Mouse (Mus musculus): Measurements from ENCODE around the gene Rap1gap.

The Rap1gap gene

DNA sequence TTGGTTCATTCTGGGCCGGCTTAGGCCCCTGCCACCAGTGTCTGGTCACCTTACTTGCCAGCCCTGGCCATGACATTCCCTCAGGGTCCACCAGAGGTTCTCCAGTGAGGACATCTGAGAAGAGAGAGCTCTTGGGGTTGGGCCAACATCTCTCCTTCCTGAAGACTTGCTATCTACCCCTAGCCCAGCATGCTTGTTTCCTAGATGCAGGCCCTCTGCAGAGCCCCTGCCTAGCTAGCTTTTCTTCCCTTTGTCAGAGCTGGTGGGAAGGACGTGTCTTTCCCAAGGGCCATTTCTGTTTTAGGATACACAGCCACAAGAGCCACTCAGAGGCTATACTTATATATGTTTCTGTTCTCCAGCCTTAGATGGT, 3.5 kb upstream of the Rap1gap start:
- DNase-seq (ENCODE audit: extremely low spot score, low spot score): no peak

- DNase-seq (ENCODE audit: extremely low spot score, low spot score): no peak
Observed at GRCm38 (mm10) chr4:137661547-137661946, 3.0 kb upstream of the Rap1gap start.

- no peak for DNase-seq (ENCODE audit: extremely low spot score, low spot score)
Observed at GRCm38 (mm10) chr4:137663491-137663890, 1.0 kb upstream of the Rap1gap start.

DNA sequence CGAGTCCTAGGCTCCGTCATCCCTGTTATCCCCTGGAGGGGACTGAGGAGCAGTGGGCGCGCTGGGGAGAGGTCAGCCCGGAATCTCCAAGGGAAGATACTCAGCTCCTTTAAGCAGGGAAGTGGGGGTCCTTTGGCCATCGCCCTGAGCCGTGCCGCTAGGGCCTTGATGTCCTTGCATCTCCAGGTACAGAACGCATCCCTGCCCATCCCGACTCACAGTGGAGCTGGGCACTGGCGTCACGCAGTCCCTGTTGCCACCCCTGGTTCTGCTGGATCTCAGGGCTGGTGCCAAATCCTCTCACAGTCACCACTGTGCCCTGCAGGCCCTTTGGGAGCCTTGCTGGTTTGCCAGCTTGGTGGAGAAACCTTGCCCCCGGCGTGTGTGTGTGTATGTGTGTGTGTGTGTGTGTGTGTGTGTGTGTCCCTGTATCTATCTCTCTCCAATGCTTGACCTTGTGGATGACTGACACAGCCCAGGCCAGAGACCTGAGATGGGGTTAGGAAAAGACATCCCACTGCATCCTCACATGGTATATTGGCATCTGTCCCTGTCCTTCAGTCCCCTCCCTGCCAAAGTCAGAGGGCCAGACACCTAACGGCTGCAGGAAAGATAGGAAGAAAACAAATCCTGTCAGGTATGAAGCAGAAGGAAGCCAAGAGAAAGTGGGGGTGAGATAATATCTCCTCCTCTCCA, 602 bp downstream of the Rap1gap start:
- peak; percentile 31 for DNase-seq (ENCODE audit: extremely low spot score, low spot score)

- no peak for DNase-seq (ENCODE audit: extremely low spot score, low spot score)
Observed at GRCm38 (mm10) chr4:137665791-137666190, 1.3 kb downstream of the Rap1gap start.

GRCm38 (mm10) chr4:137666283-137666957, 1.9 kb downstream of the Rap1gap start:
- DNase-seq (ENCODE audit: extremely low spot score, low spot score): no peak

DNA sequence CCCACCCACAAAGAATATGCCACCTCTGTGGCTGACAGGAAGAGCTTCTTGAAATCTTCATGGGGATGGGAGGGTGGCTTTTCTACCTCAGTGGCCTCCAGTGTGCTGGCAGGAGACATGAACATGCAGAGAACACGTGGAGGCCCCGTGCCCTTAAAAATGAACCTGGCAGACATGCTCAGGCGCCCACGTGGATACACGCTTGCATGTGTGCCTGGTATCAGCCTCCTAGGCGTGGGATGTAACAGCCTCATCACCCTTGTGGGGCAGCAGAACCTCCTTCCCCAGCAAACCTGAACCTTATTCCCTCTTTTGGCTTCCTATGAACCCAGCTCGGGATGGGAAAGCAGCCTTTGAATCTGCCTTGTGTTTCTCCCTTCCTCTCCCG, 2.4 kb downstream of the Rap1gap start:
- DNase-seq (ENCODE audit: extremely low spot score, low spot score): no peak

GRCm38 (mm10) chr4:137667747-137668146, 3.2 kb downstream of the Rap1gap start:
- DNase-seq (ENCODE audit: extremely low spot score, low spot score): no peak

GRCm38 (mm10) chr4:137671711-137672500, 7.4 kb downstream of the Rap1gap start:
- no peak for DNase-seq (ENCODE audit: extremely low spot score, low spot score)

GRCm38 (mm10) chr4:137675566-137675965, 11.0 kb downstream of the Rap1gap start:
- DNase-seq (ENCODE audit: extremely low spot score, low spot score): no peak

DNA sequence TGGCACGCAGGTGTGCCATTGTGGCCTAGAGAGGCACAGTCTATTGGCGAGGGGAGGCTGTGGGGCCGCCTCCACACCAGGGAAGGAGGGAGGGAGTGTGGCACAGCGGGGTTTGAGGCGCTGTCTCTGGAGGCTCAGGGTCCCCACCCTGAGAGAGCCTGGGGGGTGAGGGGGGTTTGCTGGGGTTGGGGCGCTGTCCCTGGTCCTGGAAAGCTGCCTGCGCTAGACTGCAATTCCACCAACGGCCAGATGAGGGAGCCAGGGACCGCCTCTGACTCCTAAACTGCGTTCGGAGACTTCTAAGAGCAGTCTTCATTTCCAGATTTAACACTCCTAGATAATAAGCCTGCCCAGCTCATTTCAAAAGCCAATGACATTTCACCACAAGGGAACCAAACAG, 11.5 kb downstream of the Rap1gap start:
- peak; percentile 86 for DNase-seq (ENCODE audit: extremely low spot score, low spot score)

DNA sequence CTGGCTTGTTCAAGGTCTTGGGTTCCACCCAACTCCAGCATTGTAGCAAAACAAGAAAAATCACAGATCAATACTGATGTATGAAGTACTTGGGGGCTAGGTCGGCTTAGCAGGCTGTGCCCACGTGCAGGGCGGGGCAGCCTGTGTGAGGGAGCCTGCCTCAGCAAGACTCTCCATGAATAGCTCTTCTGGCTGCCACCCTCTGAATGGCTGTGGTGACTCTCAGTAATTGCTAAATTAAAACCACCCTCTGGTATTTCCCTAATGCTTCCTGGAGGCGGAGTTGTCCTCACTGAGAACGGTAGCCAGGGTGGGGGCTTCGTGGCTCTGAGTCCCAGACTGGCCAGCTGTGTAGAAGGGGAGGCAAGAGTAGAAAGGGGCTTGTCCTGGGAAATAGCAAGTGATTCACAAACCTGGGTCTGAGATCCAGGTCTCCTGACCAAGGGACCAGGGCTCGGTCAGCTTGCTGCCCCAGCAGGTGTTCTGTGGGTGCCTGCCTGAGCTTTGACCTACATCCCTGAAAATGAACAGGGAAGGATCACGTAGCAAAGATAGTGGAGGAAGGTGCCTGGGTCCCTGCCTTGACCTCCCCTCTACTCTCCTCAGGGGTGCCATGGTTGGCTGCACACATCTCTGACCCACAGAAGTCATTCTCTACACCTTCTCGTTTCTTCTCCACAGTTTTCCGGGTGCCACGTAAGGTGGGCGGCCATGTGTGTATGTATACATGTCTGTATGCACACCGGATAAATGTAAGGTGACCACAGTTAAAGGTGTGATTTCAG, 12.4 kb downstream of the Rap1gap start:
- DNase-seq (ENCODE audit: extremely low spot score, low spot score): no peak

DNA sequence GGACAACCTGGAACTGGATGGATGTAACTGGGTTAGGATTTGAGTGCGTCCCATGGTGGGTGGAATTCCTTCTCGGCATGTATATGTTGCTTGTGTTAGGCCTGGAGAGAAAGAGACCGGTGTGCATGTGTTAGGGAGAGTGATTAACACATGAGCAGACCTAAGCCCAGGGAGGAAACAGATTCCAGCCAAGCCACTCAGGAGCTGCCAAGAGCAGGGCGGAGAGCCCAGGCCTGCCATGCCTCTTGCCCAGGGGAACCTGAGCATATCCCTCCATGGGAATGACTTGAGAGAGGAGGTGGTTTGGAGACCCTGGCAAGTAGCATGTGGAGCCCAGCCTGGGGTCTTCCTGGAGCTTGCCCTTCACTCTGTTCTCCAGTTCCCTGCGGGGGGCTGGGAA, 13.4 kb downstream of the Rap1gap start:
- no peak for DNase-seq (ENCODE audit: extremely low spot score, low spot score)

GRCm38 (mm10) chr4:137678568-137678967, 14.0 kb downstream of the Rap1gap start:
- no peak for DNase-seq (ENCODE audit: extremely low spot score, low spot score)

DNA sequence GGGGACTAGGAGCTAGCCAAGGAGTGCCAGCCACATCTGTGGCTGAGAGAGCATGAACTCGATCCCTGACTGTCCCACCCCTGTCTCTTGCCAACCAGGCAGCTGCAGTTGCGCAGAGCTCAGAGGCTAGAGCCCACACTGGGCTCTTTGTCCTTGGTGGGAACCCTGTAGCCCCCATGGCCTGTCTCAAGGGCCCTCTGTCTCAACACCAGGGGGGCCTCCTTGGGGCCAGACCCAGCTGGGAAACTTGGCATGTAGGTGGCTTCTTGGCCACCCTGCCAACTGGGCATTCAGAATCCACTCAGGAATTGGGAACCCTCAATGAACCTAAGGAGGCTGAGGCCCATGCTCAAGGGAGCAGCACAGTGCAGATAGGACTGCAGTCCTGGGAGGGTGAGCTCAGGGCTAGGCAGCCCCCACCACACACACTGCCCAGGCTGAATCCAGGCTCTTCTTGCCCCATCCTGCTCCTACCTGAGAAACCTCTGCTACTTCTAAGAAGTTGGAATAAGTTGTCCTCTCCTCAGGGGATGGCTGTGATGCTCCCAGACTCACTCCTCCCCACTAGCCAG, 15.5 kb downstream of the Rap1gap start:
- DNase-seq (ENCODE audit: extremely low spot score, low spot score): no peak

- peak; percentile 27 for DNase-seq (ENCODE audit: extremely low spot score, low spot score)
Observed at GRCm38 (mm10) chr4:137680721-137681120, 16.2 kb downstream of the Rap1gap start.

- DNase-seq (ENCODE audit: extremely low spot score, low spot score): peak; percentile 42
Observed at GRCm38 (mm10) chr4:137681408-137682104, 17.0 kb downstream of the Rap1gap start.

DNA sequence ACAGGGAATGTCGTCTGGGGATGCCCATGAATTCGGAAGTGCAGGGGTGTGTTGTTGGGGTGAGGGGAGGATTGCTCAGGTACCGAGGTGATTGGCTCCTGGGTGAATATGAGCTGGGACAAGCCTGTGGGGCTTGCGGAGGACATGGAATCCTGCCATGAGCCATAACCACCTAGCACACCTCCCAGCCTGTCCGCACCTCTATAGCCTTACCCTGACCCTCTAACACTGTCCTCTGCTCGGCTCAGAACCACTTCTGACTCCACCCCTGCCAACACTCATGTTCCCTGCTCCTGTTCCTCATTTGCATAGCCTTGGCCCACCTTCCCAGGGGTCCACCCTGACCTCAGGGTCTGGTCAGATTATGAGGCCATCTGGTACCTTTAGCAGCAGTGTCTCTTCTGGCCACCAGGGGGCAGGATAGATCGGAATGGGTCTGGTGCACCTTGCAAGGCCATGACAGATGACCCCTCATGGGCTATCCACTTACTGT, 18.5 kb downstream of the Rap1gap start:
- peak; percentile 64 for DNase-seq (ENCODE audit: extremely low spot score, low spot score)

- DNase-seq (ENCODE audit: extremely low spot score, low spot score): no peak
Observed at GRCm38 (mm10) chr4:137684830-137685343, 20.4 kb downstream of the Rap1gap start.

GRCm38 (mm10) chr4:137686303-137686702, 21.8 kb downstream of the Rap1gap start:
- no peak for DNase-seq (ENCODE audit: extremely low spot score, low spot score)

All from neural tube, embryonic 10.5 days (tissue).